Mouse (Mus musculus): ENCODE measurements around the gene Rab3a.

The Rab3a gene

DNA sequence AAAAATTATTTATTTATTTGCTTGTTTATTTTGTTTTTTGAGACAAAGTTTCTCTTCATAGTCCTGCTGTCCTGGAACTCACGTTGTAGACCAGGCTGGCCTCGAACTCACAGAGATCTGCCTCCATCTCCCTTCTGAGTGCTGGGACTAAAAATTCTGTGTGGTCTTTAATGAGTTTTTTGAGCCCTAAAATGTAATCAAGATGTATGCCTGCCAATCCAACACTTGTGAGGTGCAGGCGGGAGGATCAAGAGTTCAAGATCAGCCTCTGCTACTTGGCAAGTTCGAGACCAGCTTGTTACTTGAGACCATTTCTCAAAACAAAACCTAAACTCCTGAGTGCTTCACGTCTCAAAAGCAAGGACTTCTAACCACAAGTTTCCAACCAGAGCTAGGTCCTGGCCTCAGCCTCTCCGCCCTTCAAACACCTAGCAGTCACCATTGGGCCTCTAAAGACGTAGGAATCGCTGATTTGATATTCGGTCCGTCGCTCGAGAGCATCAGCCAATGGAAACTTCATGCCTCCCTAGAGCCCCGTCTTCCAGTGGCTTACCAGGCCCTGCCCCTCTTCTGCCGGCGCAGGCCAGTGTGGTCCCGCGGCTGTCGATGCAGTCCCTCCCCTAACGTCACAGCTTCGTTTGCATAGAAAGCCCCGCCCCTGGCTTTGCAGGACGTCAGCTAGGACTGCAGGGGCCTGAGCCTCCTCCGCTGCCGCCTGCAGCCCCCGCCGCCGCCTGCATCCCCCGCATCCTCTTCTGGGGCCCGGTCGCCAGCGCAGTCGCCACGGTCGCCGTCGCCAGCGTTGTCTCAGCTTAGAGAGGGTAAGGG, at the start of gene Rab3a:
Gene Rab3a, plus strand, starts transcription at position 637 of the 828 bp plus-strand sequence.
- DNase-seq (ENCODE audit: low spot score): peak; percentile 93

DNA sequence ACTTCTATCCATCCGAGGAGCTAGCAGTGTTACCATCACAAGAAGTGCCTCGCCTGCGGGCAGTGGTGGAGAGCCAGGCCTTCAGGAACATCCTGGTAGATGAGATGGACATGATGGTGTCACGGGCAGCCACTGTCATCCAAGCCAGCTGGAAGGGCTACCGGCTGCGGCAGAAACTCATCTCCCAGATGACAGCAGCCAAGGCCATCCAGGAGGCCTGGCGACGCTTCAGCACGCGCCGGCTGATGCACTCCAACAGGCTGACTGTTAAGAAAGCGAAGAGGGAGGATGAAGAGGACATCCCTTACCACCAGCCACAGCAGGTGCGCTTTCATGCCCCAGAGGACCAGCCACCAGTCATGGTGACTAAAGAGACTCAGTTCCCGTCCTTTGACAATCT, 46.2 kb upstream of the Rab3a start:
- DNase-seq (ENCODE audit: low spot score): no peak

DNA sequence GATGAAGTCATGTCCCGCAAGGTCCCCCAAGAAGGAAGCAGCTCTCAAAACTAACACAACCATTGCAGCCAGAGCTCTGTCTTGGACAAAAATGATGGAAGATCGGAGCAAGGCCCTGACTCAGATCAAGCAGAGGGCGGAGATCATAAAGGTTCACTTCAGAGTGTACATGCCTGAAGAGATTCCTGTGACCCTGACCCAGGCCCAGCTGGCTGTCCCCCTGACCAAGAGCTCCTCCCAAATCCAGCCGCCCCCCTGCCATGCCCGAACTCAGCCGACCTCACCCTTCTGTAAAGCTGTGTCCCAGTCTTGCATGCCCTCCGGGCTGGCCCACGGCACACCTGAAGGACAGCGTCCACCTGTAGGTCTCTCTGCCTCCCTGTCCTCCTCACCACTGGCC, 44.7 kb upstream of the Rab3a start:
- DNase-seq (ENCODE audit: low spot score): no peak

DNA sequence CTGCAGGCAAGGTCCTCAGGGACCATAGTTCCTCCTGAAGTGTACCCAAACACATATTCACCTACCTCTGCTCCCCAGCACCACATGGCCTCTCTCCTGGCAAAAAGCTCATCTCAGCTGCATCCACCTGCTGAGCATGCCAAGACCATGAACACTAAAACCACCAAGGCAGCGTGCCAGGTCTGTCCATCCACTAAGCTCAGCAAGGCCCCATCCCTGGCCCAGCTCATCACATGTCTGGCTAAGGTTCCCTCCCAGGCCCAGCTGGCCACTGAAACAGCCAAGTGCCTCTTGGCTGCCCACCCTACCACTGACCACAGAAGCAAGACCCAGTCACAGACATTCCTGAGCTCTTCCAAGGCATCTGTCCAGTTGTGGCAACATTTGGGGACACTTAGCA, 44.2 kb upstream of the Rab3a start:
- DNase-seq (ENCODE audit: low spot score): no peak

DNA sequence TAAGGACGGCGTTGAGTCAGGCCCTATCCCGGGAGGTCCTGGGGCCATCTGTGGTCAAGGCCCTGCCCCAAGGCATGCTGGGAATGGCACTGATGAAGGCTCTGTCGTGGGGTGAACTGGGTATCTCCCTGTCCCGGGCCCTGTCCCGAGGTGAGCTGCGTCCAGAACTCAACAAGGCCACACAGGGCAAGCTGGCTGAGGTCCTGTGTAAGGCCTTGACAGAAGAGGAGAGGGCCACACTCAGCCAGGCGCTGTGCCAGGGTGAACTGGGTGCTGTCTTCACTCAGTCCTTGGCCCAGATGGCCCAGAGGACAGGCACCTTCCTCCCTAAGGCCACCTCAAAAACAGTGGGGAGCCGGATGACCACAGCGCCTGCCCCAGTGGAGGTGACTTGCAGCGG, 43.4 kb upstream of the Rab3a start:
- DNase-seq (ENCODE audit: low spot score): no peak

DNA sequence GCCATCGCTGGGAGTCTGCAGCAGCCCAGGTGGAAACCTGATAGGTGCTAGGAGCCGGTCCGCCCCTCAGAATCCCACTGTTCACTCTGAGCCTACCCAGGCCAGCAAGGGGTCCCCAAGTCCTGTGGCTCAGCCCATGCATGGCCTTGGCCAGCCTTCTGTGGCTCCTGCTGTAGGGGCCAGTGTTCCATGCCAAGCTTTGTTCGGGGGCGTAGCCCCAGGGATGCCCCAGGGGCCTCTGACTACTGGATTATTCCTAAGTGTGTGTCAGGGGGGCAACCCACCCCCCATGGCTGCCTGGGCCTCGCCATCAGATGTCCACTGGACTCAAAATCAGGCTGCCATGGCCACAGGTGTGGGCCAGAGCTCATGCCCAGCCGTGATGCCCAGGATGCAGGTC, 40.5 kb upstream of the Rab3a start:
- DNase-seq (ENCODE audit: low spot score): no peak

DNA sequence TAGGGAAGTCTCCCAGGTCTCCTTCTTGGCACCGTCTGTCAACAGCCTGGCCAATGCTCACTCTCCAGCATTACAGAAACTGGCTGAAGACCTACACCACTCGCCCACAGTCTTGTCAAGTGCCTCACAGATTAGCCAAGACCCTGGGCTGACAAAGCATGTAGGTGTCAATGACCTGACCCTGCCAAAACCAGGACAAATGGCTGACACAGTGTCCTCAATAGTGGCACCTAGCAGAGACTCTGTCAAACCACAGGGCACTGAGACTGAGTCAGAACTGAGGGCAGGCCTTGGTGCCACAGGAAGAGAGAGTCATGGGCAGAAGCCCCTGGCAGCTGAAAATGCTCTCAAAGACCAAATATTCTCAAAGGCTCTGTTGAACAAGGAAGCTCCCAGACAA, 39.4 kb upstream of the Rab3a start:
- no peak for DNase-seq (ENCODE audit: low spot score)

DNA sequence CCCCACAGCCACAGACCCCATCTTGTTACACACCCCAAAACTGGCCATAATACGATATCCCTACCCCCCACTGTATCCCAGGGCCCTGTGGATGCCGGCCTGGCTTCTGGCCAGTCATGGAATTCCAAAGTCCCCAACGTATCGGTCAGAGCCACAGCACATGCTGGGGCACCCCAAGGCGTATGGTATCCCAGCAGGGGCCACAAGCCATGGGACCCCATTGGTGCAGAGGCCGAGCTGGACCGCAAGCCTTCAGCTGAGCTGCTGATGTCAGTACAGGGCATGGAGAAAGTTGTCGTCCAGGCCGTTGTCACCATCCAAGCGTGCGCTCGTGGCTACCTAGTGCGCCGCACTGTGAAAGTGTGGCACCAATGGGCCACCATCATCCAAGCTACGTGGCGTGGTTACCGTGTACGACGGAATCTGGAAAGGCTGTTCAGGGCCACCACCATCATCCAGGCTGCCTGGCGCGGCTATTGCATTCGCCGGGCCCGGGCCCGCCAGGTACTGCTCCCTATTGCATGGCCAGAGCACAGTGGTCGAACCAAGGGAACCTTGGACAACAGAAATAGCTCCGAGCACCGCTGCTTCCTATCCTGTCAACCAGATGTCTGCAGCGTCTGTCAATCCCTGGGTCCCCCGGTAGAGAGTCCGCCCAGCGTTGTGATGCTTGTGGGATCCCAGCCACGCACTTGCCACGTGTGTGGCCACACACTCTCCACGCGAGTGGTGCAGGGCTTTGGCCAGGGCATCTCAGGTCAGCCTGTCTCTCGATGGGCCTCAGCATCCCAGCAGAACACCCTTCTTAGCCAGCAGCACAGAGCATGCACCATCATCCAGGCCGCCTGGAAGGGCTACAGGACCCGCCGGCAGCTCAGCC, 37.7 kb upstream of the Rab3a start:
- DNase-seq (ENCODE audit: low spot score): no peak

DNA sequence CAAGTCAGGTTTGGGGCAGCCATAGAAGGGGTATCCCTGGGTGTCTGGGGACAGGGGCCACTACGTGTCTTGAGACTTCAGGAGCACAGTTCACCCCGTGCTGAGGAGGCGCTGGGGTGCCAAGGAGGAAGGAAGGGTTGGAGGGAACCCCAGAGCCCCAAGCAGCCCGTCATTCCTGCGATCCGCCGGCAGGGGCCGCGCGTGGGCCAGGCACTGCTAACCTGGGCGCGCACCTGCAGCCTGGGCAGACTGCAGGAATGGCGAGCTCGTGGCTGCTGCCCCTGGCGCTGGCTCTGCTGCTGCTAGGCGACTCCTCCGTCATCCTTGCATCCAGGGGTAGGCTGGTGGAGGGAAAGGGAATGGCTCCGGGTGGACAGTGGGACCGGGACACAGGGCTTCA, 36.2 kb upstream of the Rab3a start, which contains the start of gene Gm3336:
Gene Gm3336, plus strand, starts transcription at position 247 of the 400 bp plus-strand sequence.
- peak; percentile 57 for DNase-seq (ENCODE audit: low spot score)

DNA sequence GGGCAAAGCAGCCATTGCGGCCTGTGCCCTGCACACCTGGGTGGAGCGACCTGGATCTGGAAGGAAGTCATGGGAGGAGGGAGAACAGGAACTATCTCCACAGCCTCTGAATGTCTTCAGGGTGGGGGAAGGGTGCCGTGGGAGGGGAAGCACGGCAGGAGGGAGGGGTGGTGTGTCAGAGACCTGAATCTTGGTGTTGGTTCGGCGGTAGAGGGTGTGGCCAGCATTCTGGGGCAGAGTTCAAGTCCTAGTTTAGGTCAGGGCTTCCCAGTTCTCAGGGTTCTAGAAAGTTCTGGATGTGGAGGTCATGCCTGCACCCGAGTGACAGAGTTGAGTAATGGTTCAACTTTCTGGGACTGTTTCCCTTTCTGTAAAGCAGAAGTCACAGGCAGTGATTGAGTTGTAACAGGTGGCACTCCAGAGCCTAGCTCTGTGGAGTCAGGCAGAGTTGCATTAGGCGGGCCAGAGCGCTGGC, 34.6 kb upstream of the Rab3a start:
- DNase-seq (ENCODE audit: low spot score): peak; percentile 3

DNA sequence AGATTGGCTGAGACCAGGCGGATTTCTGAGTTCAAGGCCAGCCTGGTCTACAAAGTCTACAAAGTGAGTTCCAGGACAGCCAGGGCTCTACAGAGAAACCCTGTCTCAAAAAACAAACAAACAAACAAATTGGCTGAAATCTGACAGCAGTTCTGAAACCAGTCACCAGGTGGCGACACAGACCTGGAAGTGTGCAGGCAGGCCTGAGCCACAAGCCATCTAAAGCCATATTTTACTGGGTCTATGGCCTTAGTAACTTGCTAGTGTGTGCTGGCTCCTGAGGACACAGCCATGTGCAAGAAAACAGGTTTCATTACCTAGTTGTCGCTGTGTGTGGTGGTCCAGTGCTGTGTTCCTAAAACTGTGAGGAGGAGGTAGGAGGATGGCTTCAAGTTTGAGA, 33.7 kb upstream of the Rab3a start:
- peak; percentile 65 for DNase-seq (ENCODE audit: low spot score)

DNA sequence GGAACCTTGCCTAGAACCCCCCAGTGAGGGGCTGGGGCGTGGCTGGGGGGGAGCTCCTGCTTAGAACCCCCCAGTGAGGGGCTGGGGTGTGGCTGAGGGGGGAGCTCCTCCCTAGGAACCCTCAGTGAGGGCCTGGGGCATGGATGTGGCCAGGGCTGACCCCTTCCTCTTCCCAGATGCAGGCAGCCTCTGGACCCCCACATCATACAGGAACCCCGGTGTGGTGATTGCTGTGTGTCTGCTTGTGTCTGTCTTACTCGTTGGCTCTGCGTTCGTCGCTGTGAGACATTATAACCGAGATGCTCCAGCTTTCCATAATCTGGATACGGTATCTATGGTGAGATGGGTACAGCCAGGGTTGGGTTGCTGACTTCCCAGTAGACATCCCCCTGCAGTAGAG, 32.9 kb upstream of the Rab3a start:
- no peak for DNase-seq (ENCODE audit: low spot score)

DNA sequence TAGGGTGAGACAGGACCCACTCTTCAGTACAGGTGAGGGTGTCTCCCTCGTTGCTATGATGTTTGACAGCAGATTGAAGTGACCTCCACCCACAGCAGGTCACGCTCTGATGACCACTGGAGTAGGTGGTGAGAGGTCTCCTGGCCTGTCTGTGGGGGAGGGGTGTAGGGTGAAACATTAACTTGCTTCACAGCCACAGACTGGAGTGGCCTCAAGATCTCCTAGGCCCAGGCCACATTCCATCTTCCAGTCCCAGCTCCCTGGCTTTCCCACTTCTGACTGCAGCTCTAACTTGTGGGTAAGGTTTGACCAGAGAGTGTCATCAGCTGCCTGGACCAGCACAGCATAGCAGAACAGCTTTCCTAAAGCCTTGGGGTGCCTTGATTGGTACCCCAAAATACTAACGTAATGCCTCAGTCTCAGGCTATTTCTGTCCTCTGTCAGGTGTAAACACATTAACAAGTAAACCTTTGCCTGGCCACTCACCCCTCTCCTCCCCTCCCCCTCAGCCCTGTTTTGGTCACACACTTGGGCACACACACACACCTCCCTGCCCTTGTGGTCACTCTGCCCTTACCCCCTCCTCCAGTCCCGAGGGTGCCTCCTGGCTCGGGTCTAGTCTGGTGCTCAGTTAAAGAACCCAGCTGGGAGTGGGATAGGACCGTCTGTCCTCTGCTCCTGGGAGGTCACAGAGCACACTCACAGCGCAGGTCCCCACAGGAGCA, 30.8 kb upstream of the Rab3a start, which contains the start of gene Pde4c:
Gene Pde4c, plus strand, starts transcription at position 235 of the 725 bp plus-strand sequence.
- no peak for DNase-seq (ENCODE audit: low spot score)

DNA sequence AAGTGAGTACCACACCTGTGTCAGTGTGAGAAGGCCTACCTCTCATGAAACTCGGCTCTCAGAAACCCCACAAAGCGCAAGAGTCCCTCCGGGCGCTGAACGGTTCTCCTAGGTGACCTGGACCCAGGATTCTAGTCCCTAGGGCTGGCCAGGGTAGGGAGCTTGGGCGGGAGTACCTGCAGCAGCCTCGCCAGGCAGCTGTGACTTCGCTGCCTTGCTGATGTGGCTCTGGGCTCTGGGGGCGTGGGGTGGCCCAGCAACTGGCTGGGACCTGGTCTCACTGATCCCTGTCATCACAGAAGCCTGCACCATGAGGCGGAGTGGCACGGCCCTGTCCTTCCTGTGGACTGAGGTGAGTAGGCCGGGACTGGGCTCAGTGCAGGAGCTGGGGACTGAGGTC, 30.3 kb upstream of the Rab3a start:
- DNase-seq (ENCODE audit: low spot score): no peak

DNA sequence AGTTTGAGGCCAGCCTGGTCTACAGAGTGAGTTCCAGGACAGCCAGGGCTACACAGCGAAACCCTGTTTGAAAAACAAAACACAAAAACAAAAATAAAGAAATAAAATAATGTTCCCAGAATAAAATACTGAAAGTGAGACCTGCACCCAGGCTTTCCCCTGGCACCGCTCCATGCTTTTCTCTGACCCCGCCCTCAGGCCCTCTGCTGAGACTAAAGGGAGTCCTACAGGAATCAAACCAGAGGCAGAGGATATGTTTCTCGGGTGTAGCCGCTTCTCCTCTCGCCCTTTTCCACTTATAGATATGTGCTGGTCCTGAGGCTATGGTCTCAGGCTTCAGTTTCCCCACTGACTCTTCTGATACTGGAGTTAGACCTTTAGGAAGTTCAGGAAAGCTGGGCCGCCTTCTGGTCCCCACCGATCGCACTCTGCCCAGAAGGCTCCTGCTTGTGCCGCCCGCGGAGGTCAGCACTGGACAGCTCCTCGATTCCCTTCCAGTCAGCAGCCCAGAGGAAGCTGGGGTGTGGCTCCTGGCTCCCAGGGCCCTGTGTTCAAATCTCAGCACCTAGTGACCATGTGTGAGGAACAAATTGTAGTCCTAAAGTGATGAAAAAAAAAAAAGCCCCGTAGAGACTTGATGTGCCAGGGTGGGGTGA, 28.6 kb upstream of the Rab3a start:
- peak; percentile 49 for DNase-seq (ENCODE audit: low spot score)

DNA sequence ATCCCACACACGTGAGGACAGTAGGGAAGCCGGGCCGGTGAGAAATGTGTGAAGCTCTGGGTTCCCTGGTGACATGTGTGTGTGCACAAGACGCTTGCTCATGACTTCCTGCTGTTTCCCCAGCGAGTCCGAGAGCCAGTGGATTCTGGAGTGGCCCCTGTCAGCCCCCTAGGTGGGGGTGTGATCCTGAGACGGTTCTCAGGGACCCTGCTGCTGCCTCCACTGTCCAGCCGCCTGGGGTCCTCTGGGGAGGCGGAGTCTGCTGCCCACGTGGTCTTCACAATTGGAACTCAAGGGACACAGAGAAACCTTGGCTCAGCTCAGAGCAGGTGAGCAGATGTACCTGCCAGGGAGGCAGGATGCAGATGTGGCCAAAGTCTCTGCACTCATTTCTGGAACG, 27.8 kb upstream of the Rab3a start:
- DNase-seq (ENCODE audit: low spot score): no peak

DNA sequence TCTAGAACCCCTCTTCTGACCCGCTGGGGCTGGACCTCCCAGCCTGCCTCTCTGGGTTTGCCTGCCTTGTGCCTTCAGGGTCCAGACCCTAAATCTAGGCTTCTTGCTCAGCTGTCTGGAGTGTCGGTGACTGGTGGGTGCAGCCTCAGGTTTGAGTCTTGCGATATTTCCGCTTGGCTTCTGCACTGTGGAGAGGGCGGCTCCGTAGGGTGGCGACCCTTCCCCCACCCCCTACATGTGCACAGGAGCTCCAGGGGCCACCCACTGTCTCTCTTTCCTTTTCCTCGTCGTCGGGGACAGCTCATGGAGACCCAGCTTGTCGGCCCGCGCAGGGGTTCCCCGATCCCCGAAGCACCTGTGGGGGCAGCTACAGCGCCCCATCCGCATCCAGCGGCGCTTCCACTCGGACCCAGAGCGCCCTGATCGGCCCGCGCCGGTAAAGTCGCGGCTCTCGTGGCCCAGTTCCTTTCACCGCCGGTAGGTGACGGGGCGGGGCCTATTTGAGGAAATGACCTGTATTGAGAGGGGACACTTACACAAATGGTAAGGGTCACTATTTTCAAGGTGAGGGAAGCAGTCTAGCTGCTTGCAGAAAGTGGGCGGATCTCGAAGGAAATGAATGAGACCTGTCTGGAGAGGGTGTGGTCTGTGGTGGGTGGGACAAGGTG, 24.5 kb upstream of the Rab3a start:
- no peak for DNase-seq (ENCODE audit: low spot score)

DNA sequence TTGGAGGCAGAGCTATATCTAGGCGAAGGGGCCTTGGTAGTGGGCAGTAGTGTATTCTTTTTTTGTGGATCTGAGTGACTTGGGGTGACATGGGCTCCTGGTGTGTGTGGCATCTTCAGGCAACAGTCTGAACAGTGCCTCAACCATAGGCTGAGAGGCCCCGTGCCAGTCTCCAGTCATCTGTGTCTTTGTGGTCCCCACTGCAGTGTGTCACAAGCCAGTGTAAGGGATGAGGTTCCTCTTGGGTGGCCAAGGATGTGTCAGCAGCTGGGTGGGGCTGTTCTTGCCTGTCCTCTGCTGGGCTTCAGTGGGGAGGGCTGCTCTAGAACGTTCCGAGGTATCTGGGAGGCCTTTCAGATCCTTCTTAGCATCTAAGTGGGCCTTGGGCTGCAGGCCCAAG, 23.5 kb upstream of the Rab3a start:
- no peak for DNase-seq (ENCODE audit: low spot score)

DNA sequence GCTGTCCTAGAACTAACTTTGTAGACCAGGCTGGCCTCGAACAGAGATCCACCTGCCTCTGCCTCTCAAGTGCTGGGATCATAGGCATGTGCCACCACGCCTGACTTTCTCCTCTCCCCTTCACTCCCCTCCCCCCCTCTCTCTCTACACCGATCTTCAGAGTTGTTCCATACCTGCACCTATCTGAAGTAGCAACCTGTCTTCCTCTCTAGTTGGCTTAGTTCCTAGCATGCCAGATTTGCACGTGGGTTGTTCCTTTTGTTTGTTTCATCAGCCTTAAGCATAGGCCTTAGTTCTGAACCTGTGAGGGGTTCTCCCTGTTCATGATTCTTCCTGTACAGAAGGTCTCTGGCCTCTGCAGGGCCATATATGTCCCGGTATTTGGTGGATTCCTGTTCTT, 16.8 kb upstream of the Rab3a start:
- no peak for DNase-seq (ENCODE audit: low spot score)

DNA sequence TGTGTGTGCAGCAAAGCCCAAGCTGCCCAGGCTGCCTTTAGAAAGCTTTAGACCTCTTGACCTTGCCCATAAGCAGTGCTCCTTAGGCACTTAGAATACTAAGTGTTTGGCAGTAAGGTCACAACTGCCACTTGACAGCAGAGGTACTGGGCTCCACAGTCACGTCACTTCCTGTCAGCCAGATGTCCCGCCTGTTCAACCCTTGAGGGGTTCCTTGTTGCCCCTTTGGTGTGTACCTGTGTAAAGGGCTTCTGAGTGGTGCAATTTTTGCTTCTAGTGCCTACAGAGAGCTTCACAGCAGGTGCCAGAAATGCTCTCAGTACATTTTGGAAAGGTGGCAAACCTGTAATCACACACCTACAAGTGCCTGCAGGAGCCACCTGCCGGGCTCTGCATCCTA, 16.3 kb upstream of the Rab3a start:
- DNase-seq (ENCODE audit: low spot score): no peak

DNA sequence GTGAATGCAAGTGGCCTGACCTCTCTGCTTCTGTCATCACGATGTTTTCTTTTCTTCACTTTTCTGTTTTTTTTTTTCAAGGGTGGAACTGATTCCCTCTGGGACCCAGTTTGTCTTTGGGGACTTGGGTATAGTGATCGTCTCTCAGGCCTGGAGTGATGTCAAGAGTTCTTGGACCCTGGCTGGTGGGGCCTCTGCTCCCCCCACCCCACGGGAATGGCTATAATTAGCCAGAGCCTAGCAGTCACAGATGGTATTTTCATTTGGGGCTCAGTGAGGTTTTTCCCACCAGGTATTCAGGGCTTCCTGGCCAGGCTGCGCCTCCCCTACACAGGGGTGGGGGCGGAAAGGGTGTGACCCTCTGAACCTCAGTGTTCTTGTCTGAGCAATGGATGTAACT, 12.8 kb upstream of the Rab3a start:
- no peak for DNase-seq (ENCODE audit: low spot score)

All from ovary, postnatal 36 days (tissue).